Comparison of ENCODE assay signal across 9 mouse cellular contexts in the genomic region with DNA sequence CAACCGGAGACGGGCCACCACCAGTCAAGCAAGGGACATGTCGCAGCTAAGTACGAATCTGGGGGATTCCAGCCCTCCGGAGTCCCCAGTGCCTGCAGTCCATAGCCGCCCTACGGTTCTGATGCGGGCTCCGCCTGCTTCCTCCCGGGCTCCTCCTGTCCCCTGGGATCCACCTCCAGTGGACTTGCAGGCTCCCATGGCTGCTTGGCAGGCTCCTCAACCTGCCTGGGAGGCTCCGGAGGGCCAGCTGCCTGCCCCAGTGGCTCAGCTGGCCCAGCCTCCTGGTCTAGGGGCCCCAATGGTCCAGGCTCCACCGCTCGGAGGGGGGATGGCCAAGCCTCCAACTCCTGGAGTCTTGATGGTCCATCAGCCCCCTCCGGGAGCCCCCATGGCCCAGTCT. TPM values are rescaled to one million over a fixed set of nuclear protein-coding genes. Genes with fewer than 3 reads are reported as not detected.
A peak's percentile ranks its signal among the peaks of the same experiment; 100 is the strongest.
DNase-seq lines count a peak whose midpoint lies in the region; ATAC-seq and TF ChIP-seq lines count a peak whose summit lies in the region.
"Had no signal": no experiment of that assay in that cellular context is flagged by ENCODE, and none has a peak within 500 bp of the region (broad histone marks: within the 10 kb centered on the region; RNA-seq: fewer than 3 reads in every experiment).

No protein-coding gene starts in this region.

- in situ Hi-C loops in ES-E14 (cut with MboI; ENCODE audit: low sequenced_read_pairs in 2 of 2, unreplicated experiment in 2 of 2): loop anchor here in 1 of 2 experiments (5.0 kb wide), 1 partner anchor 145 kb away; no protein-coding TSS in a partner anchor

- H3K4me3 ChIP-seq in heart, embryonic 11.5 days (ENCODE audit: low read depth, low read length): peak overlapping the region; percentile 39
- peak overlapping the region; percentile 58 to 76 for H3K4me3 ChIP-seq in ES-E14 (ENCODE audit: insufficient read depth in 1 of 2, low read depth in 1 of 2, low read length in 2 of 2, poor library complexity in 1 of 2, severe bottlenecking in 1 of 2)
- peak overlapping the region; percentile 38 for H3K4me3 ChIP-seq in forebrain, postnatal 0 days (ENCODE audit: low read depth, low read length)
- H3K4me3 ChIP-seq in liver, postnatal 0 days (ENCODE audit: low read depth, low read length): no peak overlapping the region

- H3K27me3 ChIP-seq in heart, embryonic 11.5 days (ENCODE audit: control insufficient read depth, insufficient read depth, low read length): no peaks in the 10 kb centered on the region
- no peaks in the 10 kb centered on the region for H3K27me3 ChIP-seq in forebrain, postnatal 0 days (ENCODE audit: insufficient read depth, low read length)
- 0 out of 2 replicates have a peak, but pooled peaks cover 3% of the 10 kb centered on the region for H3K27me3 ChIP-seq in liver, postnatal 0 days (ENCODE audit: insufficient read depth, low read length)

- DNase-seq in heart, adult 9 months (ENCODE audit: low spot score in 2 of 2): no peak
- no peak for DNase-seq in ES-E14 (ENCODE audit: low read depth, low spot score)
- no peak for DNase-seq in forebrain, postnatal 0 days
- no peak for DNase-seq in liver, postnatal 0 days
- DNase-seq in right cerebral cortex, adult 18-20 months: no peak
- DNase-seq in cerebellum, adult 11-12 months: no peak
- DNase-seq in layer of hippocampus, adult 9-10 months (ENCODE audit: low spot score): no peak

- H3K27ac ChIP-seq in heart, embryonic 11.5 days (ENCODE audit: low read depth, low read length): no peak overlapping the region
- H3K27ac ChIP-seq in ES-E14 (ENCODE audit: insufficient read depth, low read depth, low read length, poor library complexity, severe bottlenecking): no peak overlapping the region
- peak overlapping the region; percentile 54 for H3K27ac ChIP-seq in forebrain, postnatal 0 days (ENCODE audit: low read depth, low read length)
- H3K27ac ChIP-seq in liver, postnatal 0 days (ENCODE audit: low read depth): no peak overlapping the region

- TF ChIP-seq CTCF in forebrain, postnatal 0 days (IDR thresholded peaks at IDR 0.05; ENCODE audit: low read depth): no peak
- TF ChIP-seq CTCF in liver, postnatal 0 days (IDR thresholded peaks at IDR 0.05; ENCODE audit: low read depth): no peak

- H3K36me3 ChIP-seq in heart, embryonic 11.5 days (ENCODE audit: control insufficient read depth, insufficient read depth, low read length): no peaks in the 10 kb centered on the region
- H3K36me3 ChIP-seq in ES-E14 (ENCODE audit: control insufficient read depth, insufficient read depth, low read length, poor library complexity, severe bottlenecking): no peaks in the 10 kb centered on the region
- H3K36me3 ChIP-seq in forebrain, postnatal 0 days (ENCODE audit: insufficient read depth): no peaks in the 10 kb centered on the region
- H3K36me3 ChIP-seq in liver, postnatal 0 days (replicated peaks; ENCODE audit: insufficient read depth, low read length): no peaks in the 10 kb centered on the region

- peak overlapping the region; percentile 52; the same call in 1 of the 2 replicates for H3K9ac ChIP-seq in heart, embryonic 11.5 days (ENCODE audit: low read depth, low read length)
- H3K9ac ChIP-seq in ES-E14 (ENCODE audit: insufficient read depth, low read depth, low read length, poor library complexity, severe bottlenecking): peak overlapping the region; percentile 56; the same call in 1 of the 2 replicates
- H3K9ac ChIP-seq in forebrain, postnatal 0 days: peak overlapping the region; percentile 57
- H3K9ac ChIP-seq in liver, postnatal 0 days (replicated peaks): no peak overlapping the region

- H3K9me3 ChIP-seq in heart, embryonic 11.5 days (replicated peaks; ENCODE audit: control insufficient read depth, low read length): no peaks in the 10 kb centered on the region; the same call in 1 of the 2 replicates
- no peaks in the 10 kb centered on the region for H3K9me3 ChIP-seq in ES-E14 (ENCODE audit: control insufficient read depth, insufficient read depth, low read depth, low read length)
- no peaks in the 10 kb centered on the region for H3K9me3 ChIP-seq in forebrain, postnatal 0 days (ENCODE audit: low read length)
- H3K9me3 ChIP-seq in liver, postnatal 0 days (ENCODE audit: low read length): no peaks in the 10 kb centered on the region

- no peak for TF ChIP-seq EP300 in liver, postnatal 0 days (IDR thresholded peaks at IDR 0.05; ENCODE audit: low read depth)

- no peak for ATAC-seq in heart, embryonic 11.5 days (replicated peaks; ENCODE audit: insufficient number of reproducible peaks, low FRiP score, low TSS enrichment)
- no peak for ATAC-seq in forebrain, postnatal 0 days
- ATAC-seq in liver, postnatal 0 days: no peak

- 15% methylated on average over 14 of the region's 14 CpGs for WGBS in heart, embryonic 11.5 days (ENCODE audit: insufficient replicate concordance)
- 37% methylated on average over 14 of the region's 14 CpGs for WGBS in forebrain, postnatal 0 days
- 35% methylated on average over 13 of the region's 14 CpGs for WGBS in liver, postnatal 0 days (ENCODE audit: insufficient replicate concordance)

- no peaks in the 10 kb centered on the region for H3K4me1 ChIP-seq in heart, embryonic 11.5 days (ENCODE audit: control insufficient read depth, insufficient read depth, low read length)
- H3K4me1 ChIP-seq in ES-E14 (ENCODE audit: control insufficient read depth in 2 of 2, insufficient read depth in 2 of 2, low read length in 2 of 2, poor library complexity in 1 of 2): no peaks in the 10 kb centered on the region
- H3K4me1 ChIP-seq in forebrain, postnatal 0 days (ENCODE audit: insufficient read depth): no peaks in the 10 kb centered on the region
- no peaks in the 10 kb centered on the region for H3K4me1 ChIP-seq in liver, postnatal 0 days (ENCODE audit: insufficient read depth)

- H3K4me2 ChIP-seq in heart, embryonic 11.5 days: peak overlapping the region; percentile 74
- peak overlapping the region; percentile 49 for H3K4me2 ChIP-seq in forebrain, postnatal 0 days (ENCODE audit: low read depth)
- H3K4me2 ChIP-seq in liver, postnatal 0 days (ENCODE audit: low read depth, low read length): peak overlapping the region; percentile 44

TF ChIP-seq in ES-E14, 5 proteins besides CTCF, POLR2A, EP300 and RAD21:
- TF ChIP-seq CHD2 (IDR thresholded peaks at IDR 0.05; ENCODE audit: low read depth, low read length) (no peak), MAFK (IDR thresholded peaks at IDR 0.05; ENCODE audit: insufficient read depth, low read depth, low read length) (no peak), ZNF384 (IDR thresholded peaks at IDR 0.05; ENCODE audit: low read depth, low read length) (no peak), ZC3H11A (IDR thresholded peaks at IDR 0.05; ENCODE audit: borderline replicate concordance, low read depth, low read length) (no peak), HCFC1 (IDR thresholded peaks at IDR 0.05; ENCODE audit: borderline replicate concordance, insufficient read depth, low read length) (no peak)

RNA-seq across cellular contexts. Expression of gene Magel2, which starts 0.5 kb away (rescaled TPM):
- 0.51 and 0.93 TPM in 2 replicates for polyA plus RNA-seq in heart, embryonic 11.5 days (2014; fragmentation: Nextera tagmentation; extraction: Ambion mirVana)
- 1.1 and 1.9 TPM in 2 replicates for total RNA-seq in ES-E14 (2012; rRNA removed)
- 8.7 and 21.4 TPM in 2 replicates for total RNA-seq in forebrain, postnatal 0 days (2014; rRNA removed)
- polyA plus RNA-seq in forebrain, postnatal 0 days (2015; fragmentation: Nextera tagmentation; extraction: Ambion mirVana): 4.1 and 8.6 TPM in 2 replicates
- 0.02 TPM in 1 of 2 replicates, not detected in the other for polyA plus RNA-seq in liver, postnatal 0 days (2015; fragmentation: Nextera tagmentation; extraction: Ambion mirVana)
- total RNA-seq: neutrophil, adult 5-6 weeks had no signal

RNA-seq across cellular contexts. Expression of gene Ndn, which starts 30.9 kb away (rescaled TPM):
- 72.8 and 83.9 TPM in 2 replicates for polyA plus RNA-seq in heart, embryonic 11.5 days (2014; fragmentation: Nextera tagmentation; extraction: Ambion mirVana)
- total RNA-seq in ES-E14 (2012; rRNA removed): 8.4 and 15.9 TPM in 2 replicates
- 339 and 512 TPM in 2 replicates for total RNA-seq in forebrain, postnatal 0 days (2014; rRNA removed)
- 540 and 638 TPM in 2 replicates for polyA plus RNA-seq in forebrain, postnatal 0 days (2015; fragmentation: Nextera tagmentation; extraction: Ambion mirVana)
- polyA plus RNA-seq in liver, postnatal 0 days (2015; fragmentation: Nextera tagmentation; extraction: Ambion mirVana): 2.2 and 2.7 TPM in 2 replicates
- total RNA-seq: neutrophil, adult 5-6 weeks had no signal

RNA-seq across cellular contexts. Expression of gene Mkrn3, which starts 42.6 kb away (rescaled TPM):
- 2.9 and 3.7 TPM in 2 replicates for polyA plus RNA-seq in heart, embryonic 11.5 days (2014; fragmentation: Nextera tagmentation; extraction: Ambion mirVana)
- 5.8 and 7.0 TPM in 2 replicates for total RNA-seq in ES-E14 (2012; rRNA removed)
- total RNA-seq in forebrain, postnatal 0 days (2014; rRNA removed): 31.2 and 39.7 TPM in 2 replicates
- 19.8 and 23.6 TPM in 2 replicates for polyA plus RNA-seq in forebrain, postnatal 0 days (2015; fragmentation: Nextera tagmentation; extraction: Ambion mirVana)
- polyA plus RNA-seq in liver, postnatal 0 days (2015; fragmentation: Nextera tagmentation; extraction: Ambion mirVana): 0.25 and 0.36 TPM in 2 replicates
- total RNA-seq: neutrophil, adult 5-6 weeks had no signal

Comparison
In these comparisons a context has a peak if more than half of its experiments do, and no peak if none do; other contexts are left out.
1. RNA of gene Ndn, which starts 30.9 kb away (polyA plus RNA-seq): 540 to 638 TPM in forebrain, postnatal 0 days and 72.8 to 83.9 TPM in heart, embryonic 11.5 days; 2.2 to 2.7 TPM in liver, postnatal 0 days; every median in the first group is over 10 times any median in the second.
2. Peak in every context shown above with its lines, with median percentiles within 50 percentile points of each other: H3K4me2 ChIP-seq.